Mouse (Mus musculus) layer of hippocampus, postnatal 10 days (tissue): ENCODE results near the gene Gm13084. TPM values are rescaled to one million over a fixed set of nuclear protein-coding genes. Genes with fewer than 3 reads are reported as not detected.
"Not testable (repeated sequence)": the region's sequence is repeated elsewhere in the genome, so short reads cannot be mapped to it uniquely, and the experiment has no call there.

Source experiments
- DNase-seq, 2 experiments: peaks; one replicate each; pipeline ENCODE4 v3.0.0; 2021; ENCODE audit warnings: low spot score in 2 of 2
- long read RNA-seq: library from polyadenylated mRNA; stranded (forward); transcript quantifications from one replicate; pipeline ENCODE4 v2.0.0, GENCODE M21; 2023
- total RNA-seq, 2 experiments: library from RNA; stranded (reverse); gene quantifications; 2 replicates each; pipeline ENCODE4 v1.2.3; 2021

Gm13084 gene
- not detected for total RNA-seq
- long read RNA-seq, result 0 reads

- DNase-seq, result no peak
Measured at GRCm38 (mm10) chr4:143815993-143816392, at the start of gene Gm13084. Gene Gm13084, minus strand, starts transcription at chr4:143816093.

- DNase-seq, result not testable (repeated sequence)
Measured at GRCm38 (mm10) chr4:143846197-143846596, 30.3 kb upstream of the Gm13084 start, which contains the start of gene Gm13103. Gene Gm13103, plus strand, starts transcription at chr4:143846497.

GRCm38 (mm10) chr4:143789052-143789451, 26.8 kb downstream of the Gm13084 start, which contains the start of gene Gm13023:
Gene Gm13023, plus strand, starts transcription at chr4:143789352.
- DNase-seq, result not testable (repeated sequence)

Other genes with a start within 250 kb of the Gm13084 start
- not detected for gene Gm13083, start 201.1 kb downstream of the Gm13084 start, total RNA-seq
- not detected for gene Gm13088, start 158.8 kb downstream of the Gm13084 start, total RNA-seq
- not detected for gene Gm13089, start 113.4 kb downstream of the Gm13084 start, total RNA-seq
- gene Gm13078, start 96.6 kb downstream of the Gm13084 start, total RNA-seq, result not detected
- gene Gm13023, start 26.7 kb downstream of the Gm13084 start, total RNA-seq, result not detected
- not detected for gene Gm13103, start 30.4 kb upstream of the Gm13084 start, total RNA-seq
- not detected for gene Pramef6, start 84.3 kb upstream of the Gm13084 start, total RNA-seq
- gene Pramef25, start 134.9 kb upstream of the Gm13084 start, total RNA-seq, result not detected
- not detected for gene Gm13101, start 150.9 kb upstream of the Gm13084 start, total RNA-seq
- not detected for gene Pramef17, start 178.3 kb upstream of the Gm13084 start, total RNA-seq
- gene Pramel4, start 243.0 kb upstream of the Gm13084 start, total RNA-seq, result not detected